ENCODE assay signal across 8 mouse cellular contexts in genomic region chr5:135188214-135188554, GRCm38 (mm10). TPM values are rescaled to one million over a fixed set of nuclear protein-coding genes. Genes with fewer than 3 reads are reported as not detected.
DNase-seq lines count a peak whose midpoint lies in the region; ATAC-seq and TF ChIP-seq lines count a peak whose summit lies in the region.

No protein-coding gene starts in this region.

- H3K9me3 ChIP-seq in hindbrain, embryonic 12.5 days (replicated peaks): no peaks in the 10 kb centered on the region
- peaks cover 6% of the 10 kb centered on the region; the same call in 1 of the 2 replicates for H3K9me3 ChIP-seq in midbrain, embryonic 13.5 days

- peak overlapping the region; percentile 80 for H3K4me3 ChIP-seq in kidney, adult 2 months (ENCODE audit: insufficient read depth, low read depth, low read length)
- peak overlapping the region; percentile 98 for H3K4me3 ChIP-seq in hindbrain, embryonic 12.5 days
- peak overlapping the region; percentile 98 for H3K4me3 ChIP-seq in midbrain, embryonic 13.5 days (replicated peaks)

- peak overlapping the region; percentile 82 for H3K27ac ChIP-seq in kidney, adult 2 months (ENCODE audit: insufficient read depth, low read depth, low read length)
- peak overlapping the region; percentile 98 for H3K27ac ChIP-seq in hindbrain, embryonic 12.5 days
- peak overlapping the region; percentile 98 for H3K27ac ChIP-seq in midbrain, embryonic 13.5 days

- H3K9ac ChIP-seq in hindbrain, embryonic 12.5 days: peak overlapping the region; percentile 97
- H3K9ac ChIP-seq in midbrain, embryonic 13.5 days (replicated peaks): peak overlapping the region; percentile 98

- 3% methylated on average over 8 of the region's 8 CpGs for WGBS in kidney, adult 2 months
- 0% methylated on average over 8 of the region's 8 CpGs for WGBS in hindbrain, embryonic 12.5 days
- WGBS in midbrain, embryonic 13.5 days: 1% methylated on average over 8 of the region's 8 CpGs

- no peak for ATAC-seq in hindbrain, embryonic 12.5 days (ENCODE audit: low FRiP score)
- no peak for ATAC-seq in midbrain, embryonic 13.5 days

- intact Hi-C loops in left cerebral cortex, postnatal 4 days (cut with DNase I): no loop called here

- no peak for TF ChIP-seq CTCF in kidney, adult 2 months (conservative IDR thresholded peaks at IDR 0.05; ENCODE audit: insufficient read depth, insufficient read length, low read depth, low read length)

- peaks cover 10% of the 10 kb centered on the region; the same call in 1 of the 2 replicates for H3K4me1 ChIP-seq in kidney, adult 2 months (ENCODE audit: control insufficient read depth, insufficient read depth, low read length)
- peaks cover 25% of the 10 kb centered on the region for H3K4me1 ChIP-seq in hindbrain, embryonic 12.5 days
- peaks cover 44% of the 10 kb centered on the region for H3K4me1 ChIP-seq in midbrain, embryonic 13.5 days (replicated peaks)

- H3K4me2 ChIP-seq in hindbrain, embryonic 12.5 days (replicated peaks): peak overlapping the region; percentile 74
- H3K4me2 ChIP-seq in midbrain, embryonic 13.5 days (replicated peaks): peak overlapping the region; percentile 92

- no peaks in the 10 kb centered on the region for H3K27me3 ChIP-seq in kidney, adult 2 months (replicated peaks; ENCODE audit: control insufficient read depth, insufficient read depth, low read length)
- H3K27me3 ChIP-seq in hindbrain, embryonic 12.5 days: no peaks in the 10 kb centered on the region
- no peaks in the 10 kb centered on the region for H3K27me3 ChIP-seq in midbrain, embryonic 13.5 days

- no peak for TF ChIP-seq POLR2A in kidney, adult 2 months (IDR thresholded peaks at IDR 0.05; ENCODE audit: low read depth, low read length)

- no peak for DNase-seq in kidney, adult 2 months
- no peak for DNase-seq in kidney, postnatal 14 days
- peak; percentile 54 for DNase-seq in adipocyte (ENCODE audit: low spot score)
- no peak for DNase-seq in left cerebral cortex, postnatal 4 days
- DNase-seq in spleen, postnatal 36 days (ENCODE audit: low spot score in 2 of 2): no peak
- no peak for DNase-seq in right cerebral cortex, postnatal 10 days (ENCODE audit: low spot score in 2 of 2)

- H3K36me3 ChIP-seq in kidney, adult 2 months (ENCODE audit: control insufficient read depth, insufficient read depth, low read length): no peaks in the 10 kb centered on the region
- peaks cover 10% of the 10 kb centered on the region; the same call in 1 of the 2 replicates for H3K36me3 ChIP-seq in hindbrain, embryonic 12.5 days
- peaks cover 8% of the 10 kb centered on the region; the same call in 1 of the 2 replicates for H3K36me3 ChIP-seq in midbrain, embryonic 13.5 days

RNA-seq across cellular contexts. Expression of gene Baz1b, which starts 1.1 kb away (rescaled TPM):
- polyA plus RNA-seq in kidney, adult 2 months (2012; rRNA removed): 16.5 and 18.7 TPM in 2 replicates
- polyA plus RNA-seq in hindbrain, embryonic 12.5 days (2016; fragmentation: Nextera tagmentation; extraction: Ambion mirVana): 63.6 and 63.7 TPM in 2 replicates
- polyA plus RNA-seq in midbrain, embryonic 13.5 days (2015; fragmentation: Nextera tagmentation; extraction: Ambion mirVana): 40.0 and 44.3 TPM in 2 replicates
- 10 to 100 TPM; 57.8 to 61.9 TPM for total RNA-seq in left cerebral cortex, postnatal 4 days (2021)

RNA-seq across cellular contexts. Expression of gene Bcl7b, which starts 20.1 kb away (rescaled TPM):
- 36.7 and 47.9 TPM in 2 replicates for polyA plus RNA-seq in kidney, adult 2 months (2012; rRNA removed)
- polyA plus RNA-seq in hindbrain, embryonic 12.5 days (2016; fragmentation: Nextera tagmentation; extraction: Ambion mirVana): 45.1 and 45.9 TPM in 2 replicates
- 49.6 and 51.2 TPM in 2 replicates for polyA plus RNA-seq in midbrain, embryonic 13.5 days (2015; fragmentation: Nextera tagmentation; extraction: Ambion mirVana)
- total RNA-seq in left cerebral cortex, postnatal 4 days (2021): 10 to 100 TPM; 24.3 to 26.6 TPM

RNA-seq across cellular contexts. Expression of gene Tbl2, which starts 38.7 kb away (rescaled TPM):
- 10.1 and 10.2 TPM in 2 replicates for polyA plus RNA-seq in kidney, adult 2 months (2012; rRNA removed)
- polyA plus RNA-seq in hindbrain, embryonic 12.5 days (2016; fragmentation: Nextera tagmentation; extraction: Ambion mirVana): 26.9 and 27.2 TPM in 2 replicates
- polyA plus RNA-seq in midbrain, embryonic 13.5 days (2015; fragmentation: Nextera tagmentation; extraction: Ambion mirVana): 13.7 and 14.3 TPM in 2 replicates
- 10 to 100 TPM; 18.9 to 21.8 TPM for total RNA-seq in left cerebral cortex, postnatal 4 days (2021)
